Mouse (Mus musculus) heart, embryonic 11.5 days (tissue): ENCODE results near the gene Clic4. TPM values are rescaled to one million over a fixed set of nuclear protein-coding genes. Genes with fewer than 3 reads are reported as not detected.
A peak's percentile ranks its signal among the peaks of the same experiment; 100 is the strongest.

Experiments used
- ATAC-seq: fragments of 200-750 bp; cut with Nextera tagmentation; replicated peaks from 2 replicates; pipeline ENCODE4 v1.8.0; 2017; ENCODE audit warnings: moderate library complexity; ENCODE audit not compliant: insufficient number of reproducible peaks, low FRiP score, low TSS enrichment
- H3K27ac ChIP-seq: fragments of 300-500 bp; sonication (generic); 2 replicates; pipeline ENCODE4 v1.5.1; 2014; ENCODE audit warnings: mild to moderate bottlenecking, low read depth, low read length
- H3K27me3 ChIP-seq: fragments of 300-500 bp; sonication (generic); 2 replicates; pipeline ENCODE4 v1.6.1; 2014; ENCODE audit warnings: mild to moderate bottlenecking, low read length, mixed read lengths; ENCODE audit not compliant: control insufficient read depth, insufficient read depth
- H3K36me3 ChIP-seq: fragments of 300-500 bp; sonication (generic); 2 replicates; pipeline ENCODE4 v1.6.1; 2014; ENCODE audit warnings: mild to moderate bottlenecking, low read length, moderate library complexity, mixed read lengths; ENCODE audit not compliant: control insufficient read depth, insufficient read depth
- H3K4me1 ChIP-seq: fragments of 300-500 bp; sonication (generic); 2 replicates; pipeline ENCODE4 v1.6.1; 2014; ENCODE audit warnings: low read length; ENCODE audit not compliant: control insufficient read depth, insufficient read depth
- H3K4me2 ChIP-seq: fragments of 300-500 bp; sonication (generic); 2 replicates; pipeline ENCODE4 v1.6.1; 2014; ENCODE audit warnings: mild to moderate bottlenecking, moderate library complexity
- H3K4me3 ChIP-seq: fragments of 300-500 bp; sonication (generic); 2 replicates; pipeline ENCODE4 v1.5.1; 2014; ENCODE audit warnings: low read depth, low read length
- H3K9ac ChIP-seq: fragments of 300-500 bp; sonication (generic); 2 replicates; pipeline ENCODE4 v1.6.1; 2014; ENCODE audit warnings: mild to moderate bottlenecking, low read depth, low read length, moderate library complexity
- H3K9me3 ChIP-seq: fragments of 300-500 bp; sonication (generic); replicated peaks from 2 replicates; pipeline ENCODE4 v1.6.1; 2016; ENCODE audit warnings: low read length; ENCODE audit not compliant: control insufficient read depth
- WGBS: fragments of 180-500 bp; shearing (Covaris S2); extraction: QIAGEN DNeasy Blood & Tissue Kit; methylation state at CpG from one replicate; pipeline ENCODE4 v1.1.7; 2014; ENCODE audit not compliant: insufficient replicate concordance; 5-methylcytosine and 5-hydroxymethylcytosine counted together
- polyA plus RNA-seq: library from polyadenylated mRNA; unstranded; fragments of >200 nt; fragmentation: Nextera tagmentation; extraction: Ambion mirVana; gene quantifications from 2 replicates; pipeline ENCODE4 v1.2.1, GENCODE M21; 2014

Gene Clic4
- polyA plus RNA-seq = 156 and 251 TPM in 2 replicates

DNA sequence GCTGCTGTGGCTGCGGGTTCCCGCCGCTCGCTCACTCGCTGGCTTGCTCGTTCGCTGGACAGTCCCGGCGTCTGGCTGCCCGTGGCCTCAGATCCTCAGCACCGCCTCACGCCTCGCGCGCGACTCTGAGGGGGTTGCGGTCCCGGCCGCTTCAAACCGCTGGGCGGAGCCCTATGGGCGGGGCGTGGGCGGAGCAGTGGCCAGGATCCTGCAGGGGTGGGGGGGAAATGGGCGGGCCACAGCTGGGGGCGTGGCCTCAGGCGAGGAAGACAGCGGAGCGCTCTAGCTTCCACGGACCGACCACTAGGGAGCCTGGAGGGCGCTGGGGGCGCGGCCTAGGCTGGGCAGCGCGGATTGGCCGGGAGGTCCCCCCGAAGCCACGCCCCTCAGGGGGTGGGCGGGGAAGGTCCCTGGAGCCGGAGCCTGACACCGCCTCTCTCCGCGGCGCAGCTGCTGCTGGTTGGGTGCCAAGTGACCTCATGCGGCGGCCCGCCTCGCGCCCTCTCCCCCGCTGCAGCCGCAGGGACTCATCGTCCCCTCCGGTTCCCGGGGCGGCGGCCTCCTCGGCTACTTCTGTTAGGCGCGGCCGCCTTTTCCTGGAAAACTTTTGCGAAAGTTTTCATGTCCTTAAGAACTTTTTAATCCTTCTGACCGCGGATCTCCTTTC is at the start of gene Clic4:
Clic4 (minus strand) TSS at position 175 of the 667 bp plus-strand sequence.
- ATAC-seq = peak; percentile 99
- peaks cover 40% of the 10 kb centered on the region for H3K4me1 ChIP-seq
- no peaks in the 10 kb centered on the region for H3K27me3 ChIP-seq
- H3K4me2 ChIP-seq = peak within 1 kb of the TSS; percentile 91
- under 1% methylated on average over 52 of the region's 64 CpGs for WGBS
- H3K9ac ChIP-seq = peak within 1 kb of the TSS; percentile 99
- H3K4me3 ChIP-seq = peak within 1 kb of the TSS; percentile 95
- no peaks in the 10 kb centered on the region for H3K9me3 ChIP-seq
- peak within 1 kb of the TSS; percentile 98 for H3K27ac ChIP-seq
- H3K36me3 ChIP-seq = no peaks in the 10 kb centered on the region

DNA sequence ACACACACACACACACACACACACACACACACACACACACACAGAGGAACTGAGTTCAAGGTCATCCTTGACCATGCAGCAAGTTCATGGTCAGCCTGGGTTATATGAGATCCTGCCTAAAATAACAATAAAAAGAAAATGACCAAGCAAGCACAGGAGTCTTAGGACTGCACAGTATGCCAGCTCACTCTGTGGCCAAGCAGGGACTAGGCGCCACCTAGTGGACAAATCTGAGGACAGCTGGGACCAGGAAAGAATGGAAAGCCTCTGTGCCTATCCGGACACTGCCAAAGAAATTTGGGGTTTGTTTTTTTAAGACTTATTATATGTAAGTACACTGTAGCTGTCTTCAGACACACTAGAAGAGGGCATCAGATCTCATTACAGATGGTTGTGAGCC is 45.4 kb upstream of the Clic4 start:
- ATAC-seq = no peak; the same call in 1 of the 2 replicates
- Histone ChIP-seq H3K36me3 (peaks cover 31% of the 10 kb centered on the region), H3K9ac (no peak overlapping the region), H3K4me3 (no peak overlapping the region), H3K9me3 (peaks cover 5% of the 10 kb centered on the region; the same call in 1 of the 2 replicates), H3K4me2 (no peak overlapping the region), H3K27ac (no peak overlapping the region), H3K27me3 (no peaks in the 10 kb centered on the region), H3K4me1 (peaks cover 13% of the 10 kb centered on the region)
- WGBS = 28% methylated on average over 2 of the region's 2 CpGs

DNA sequence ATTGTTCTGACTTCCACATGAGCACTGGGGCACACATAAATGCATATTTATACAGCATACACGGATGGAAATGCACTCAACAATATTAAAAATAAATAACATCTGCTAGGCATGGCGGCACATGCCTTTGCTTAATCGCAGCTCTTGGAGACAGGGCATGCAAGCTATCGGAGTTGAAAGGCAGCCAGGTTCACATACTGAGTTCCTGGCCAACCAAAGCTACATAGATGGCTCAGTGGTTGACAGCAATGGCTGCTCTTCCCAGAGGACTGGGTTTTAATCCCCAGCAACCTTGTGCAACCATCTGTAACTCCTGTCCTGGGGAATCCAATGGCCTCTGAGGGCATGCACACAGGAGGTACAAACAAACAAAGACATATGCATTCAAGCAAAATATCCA is 44.9 kb upstream of the Clic4 start:
- H3K4me3 ChIP-seq = no peak overlapping the region
- no peak for ATAC-seq
- H3K36me3 ChIP-seq = peaks cover 28% of the 10 kb centered on the region
- H3K27ac ChIP-seq = no peak overlapping the region
- H3K27me3 ChIP-seq = no peaks in the 10 kb centered on the region
- 84% methylated on average over 4 of the region's 4 CpGs for WGBS
- peaks cover 17% of the 10 kb centered on the region for H3K4me1 ChIP-seq
- no peak overlapping the region for H3K4me2 ChIP-seq
- H3K9ac ChIP-seq = no peak overlapping the region
- H3K9me3 ChIP-seq = peaks cover 5% of the 10 kb centered on the region; the same call in 1 of the 2 replicates

DNA sequence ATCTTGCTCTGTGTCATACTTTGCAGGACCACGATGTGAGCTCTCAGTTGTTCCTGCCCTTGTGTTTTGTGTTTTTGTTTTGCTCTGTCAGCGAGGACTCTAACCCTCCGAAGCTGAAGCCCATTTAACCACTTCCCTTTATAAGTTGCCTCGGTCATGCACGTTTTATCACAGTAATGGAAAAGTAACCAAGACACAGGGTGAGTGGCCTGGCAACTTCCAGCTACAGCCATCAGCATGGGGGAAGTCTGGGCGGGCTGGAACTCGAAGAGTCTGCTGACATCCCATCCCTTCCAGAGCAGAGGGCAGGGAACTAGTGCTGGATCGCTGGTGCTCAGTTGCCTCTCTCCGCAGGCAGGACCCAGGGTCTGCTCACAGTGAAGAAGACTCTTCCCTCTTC is 42.7 kb upstream of the Clic4 start:
- Histone ChIP-seq H3K9ac (no peak overlapping the region), H3K4me3 (no peak overlapping the region), H3K27me3 (no peaks in the 10 kb centered on the region), H3K9me3 (peaks cover 5% of the 10 kb centered on the region; the same call in 1 of the 2 replicates), H3K27ac (peak overlapping the region; percentile 95; the same call in 1 of the 2 replicates), H3K4me2 (no peak overlapping the region), H3K36me3 (peaks cover 16% of the 10 kb centered on the region), H3K4me1 (peaks cover 23% of the 10 kb centered on the region)
- no peak for ATAC-seq
- 94% methylated on average over 9 of the region's 9 CpGs for WGBS

DNA sequence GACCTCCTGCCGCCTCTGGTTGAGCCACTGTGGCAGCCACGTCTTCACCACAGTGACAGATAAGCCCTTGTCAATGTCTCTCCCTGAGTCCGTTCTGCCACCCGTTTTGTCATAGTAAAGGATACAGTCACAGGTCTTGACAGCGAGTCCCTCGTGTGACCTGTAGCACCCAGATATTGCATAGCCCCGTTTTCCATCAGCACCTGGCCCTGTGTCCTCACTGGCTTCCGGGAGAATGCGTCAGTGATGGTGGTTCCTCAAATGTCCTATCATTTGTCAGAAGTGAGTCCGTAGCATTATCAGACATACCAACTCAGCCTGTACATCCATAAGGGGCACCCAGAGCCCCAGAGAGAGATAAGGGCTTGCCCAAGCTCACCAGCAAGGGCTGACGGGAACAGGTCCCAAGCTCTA is 41.8 kb upstream of the Clic4 start:
- Histone ChIP-seq H3K4me3 (no peak overlapping the region), H3K9ac (no peak overlapping the region), H3K27me3 (no peaks in the 10 kb centered on the region), H3K36me3 (peaks cover 16% of the 10 kb centered on the region), H3K4me1 (peaks cover 28% of the 10 kb centered on the region), H3K27ac (peak overlapping the region; percentile 95), H3K9me3 (peaks cover 5% of the 10 kb centered on the region; the same call in 1 of the 2 replicates), H3K4me2 (peak overlapping the region; percentile 57)
- ATAC-seq = no peak
- WGBS = 34% methylated on average over 11 of the region's 11 CpGs

DNA sequence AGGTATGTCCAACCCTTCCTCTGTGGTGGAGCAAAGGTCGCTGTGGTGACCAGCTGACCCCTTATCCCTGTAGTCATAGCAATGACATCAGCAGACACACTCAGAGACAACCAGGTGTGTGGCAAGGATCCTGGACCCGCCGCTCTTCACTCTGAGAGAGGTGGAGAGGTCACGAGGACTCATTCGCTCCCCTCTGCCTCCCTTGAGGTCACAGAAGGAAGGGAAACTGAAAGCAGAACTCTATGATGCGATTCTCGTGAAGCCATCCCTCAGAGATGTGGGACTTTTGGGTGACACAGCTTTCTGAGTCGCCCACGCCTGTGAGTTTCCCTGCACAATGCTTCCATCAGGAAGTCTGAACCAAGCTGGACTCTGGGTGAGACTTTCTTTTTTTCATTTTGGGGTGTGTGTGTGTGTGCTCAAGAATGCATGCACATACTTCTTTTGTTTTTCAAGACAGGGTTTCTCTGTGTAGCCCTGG is 41.2 kb upstream of the Clic4 start:
- Histone ChIP-seq H3K4me2 (peak overlapping the region; percentile 57), H3K27me3 (no peaks in the 10 kb centered on the region), H3K9me3 (peaks cover 5% of the 10 kb centered on the region; the same call in 1 of the 2 replicates), H3K36me3 (peaks cover 14% of the 10 kb centered on the region), H3K4me1 (peaks cover 34% of the 10 kb centered on the region), H3K4me3 (peak overlapping the region; percentile 9; the same call in 1 of the 2 replicates), H3K27ac (peak overlapping the region; percentile 95), H3K9ac (peak overlapping the region; percentile 12; the same call in 1 of the 2 replicates)
- ATAC-seq = 0 out of 2 replicates have a peak, but pooled peaks have one; percentile 8
- WGBS = 48% methylated on average over 9 of the region's 9 CpGs

DNA sequence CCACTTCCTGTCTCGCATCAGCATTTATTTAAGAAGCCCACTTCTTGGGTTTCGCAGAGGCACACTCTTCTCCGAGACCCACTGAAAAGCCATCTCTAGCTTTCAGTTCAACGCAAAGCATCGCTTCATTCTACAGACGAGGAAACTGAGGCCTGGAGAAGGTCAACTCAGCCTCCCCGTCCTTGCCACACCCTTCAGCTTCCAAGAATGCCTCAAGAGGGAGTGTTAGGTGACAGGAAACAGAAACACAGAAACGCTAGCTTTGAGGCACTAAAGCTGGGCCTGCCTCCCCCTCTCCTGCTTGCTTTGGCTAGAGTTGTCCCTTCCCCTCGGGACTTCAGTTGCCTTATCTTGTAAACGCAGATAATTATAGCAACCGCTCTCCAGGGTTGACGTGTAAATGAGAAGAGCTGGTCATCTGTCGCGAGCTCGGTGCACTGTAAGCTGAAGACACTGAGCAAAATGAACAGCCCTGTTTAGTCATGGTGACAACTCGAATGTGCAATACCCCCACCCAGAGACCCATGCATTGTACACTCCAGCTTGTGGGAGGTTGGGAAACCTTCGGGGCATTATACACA is 40.6 kb upstream of the Clic4 start:
- Histone ChIP-seq H3K4me1 (peaks cover 36% of the 10 kb centered on the region), H3K27ac (peak overlapping the region; percentile 95), H3K4me2 (peak overlapping the region; percentile 57), H3K9me3 (peaks cover 5% of the 10 kb centered on the region; the same call in 1 of the 2 replicates), H3K27me3 (no peaks in the 10 kb centered on the region), H3K4me3 (peak overlapping the region; percentile 9; the same call in 1 of the 2 replicates), H3K36me3 (peaks cover 12% of the 10 kb centered on the region), H3K9ac (peak overlapping the region; percentile 39; the same call in 1 of the 2 replicates)
- 18% methylated on average over 17 of the region's 17 CpGs for WGBS
- ATAC-seq = peak; percentile 64

DNA sequence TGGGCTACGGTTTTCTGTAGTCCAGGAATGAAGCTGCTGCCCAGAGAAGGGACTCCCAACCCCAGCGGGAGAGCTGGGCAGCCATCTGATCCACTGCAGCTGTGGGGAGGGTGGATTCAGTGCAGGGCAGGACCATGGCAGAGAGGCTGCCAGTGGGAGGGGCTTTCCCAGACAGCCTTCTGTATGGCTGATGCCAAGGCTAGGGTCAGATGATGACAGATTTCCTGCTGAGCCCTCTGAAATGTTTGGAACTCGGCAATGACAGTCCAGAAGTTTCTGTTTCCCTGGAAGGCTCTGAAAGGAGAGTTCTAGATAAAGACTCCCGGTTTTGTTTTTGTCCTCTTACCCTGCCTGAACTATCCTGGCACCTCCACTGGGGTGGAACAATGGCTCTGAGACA is 40.1 kb upstream of the Clic4 start:
- H3K9me3 ChIP-seq = peaks cover 5% of the 10 kb centered on the region; the same call in 1 of the 2 replicates
- H3K4me3 ChIP-seq = no peak overlapping the region
- H3K4me2 ChIP-seq = peak overlapping the region; percentile 57
- peak; percentile 51; the same call in 1 of the 2 replicates for ATAC-seq
- H3K27me3 ChIP-seq = no peaks in the 10 kb centered on the region
- 18% methylated on average over 4 of the region's 4 CpGs for WGBS
- H3K36me3 ChIP-seq = peaks cover 12% of the 10 kb centered on the region
- H3K27ac ChIP-seq = peak overlapping the region; percentile 95
- peak overlapping the region; percentile 39; the same call in 1 of the 2 replicates for H3K9ac ChIP-seq
- peaks cover 38% of the 10 kb centered on the region for H3K4me1 ChIP-seq
